Mouse (Mus musculus) spleen, adult 2 months (tissue): ENCODE data around the gene Utp15.

Experiments used
- CTCF ChIP-seq: fragments of 200-500 bp; IDR thresholded peaks from 2 replicates; pipeline ENCODE4 v1.5.1; 2011; ENCODE audit warnings: mild to moderate bottlenecking, inconsistent platforms; ENCODE audit not compliant: insufficient read depth, insufficient read length, insufficient replicate concordance; ENCODE audit errors: extremely low read depth
- POLR2A ChIP-seq: fragments of 200-500 bp; IDR thresholded peaks from 2 replicates; pipeline ENCODE4 v1.6.1; 2011; ENCODE audit warnings: low read depth, low read length, inconsistent platforms

DNA sequence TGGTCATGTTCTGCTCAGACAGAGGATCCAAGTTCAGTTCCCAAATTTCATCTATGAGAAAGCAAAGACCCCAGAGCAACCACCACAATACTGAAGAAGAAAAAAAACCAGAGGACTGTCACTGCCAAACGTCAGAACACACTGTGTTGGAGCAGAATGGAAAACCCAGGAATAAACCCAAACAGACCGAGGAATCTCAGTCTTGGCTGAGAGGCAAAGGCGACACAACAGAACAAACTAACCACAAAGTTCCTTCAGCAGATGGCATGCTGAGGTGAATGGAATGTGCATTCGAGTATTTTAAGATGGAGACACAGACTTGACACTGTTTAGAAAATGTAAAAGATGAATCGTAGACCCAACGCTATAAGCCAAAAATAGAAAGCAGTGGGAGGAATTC is 27.4 kb downstream of the Utp15 start:
- TF ChIP-seq CTCF (no peak), POLR2A (no peak)
